Mouse (Mus musculus): ENCODE results near the gene Phf3.

Phf3 gene

DNA sequence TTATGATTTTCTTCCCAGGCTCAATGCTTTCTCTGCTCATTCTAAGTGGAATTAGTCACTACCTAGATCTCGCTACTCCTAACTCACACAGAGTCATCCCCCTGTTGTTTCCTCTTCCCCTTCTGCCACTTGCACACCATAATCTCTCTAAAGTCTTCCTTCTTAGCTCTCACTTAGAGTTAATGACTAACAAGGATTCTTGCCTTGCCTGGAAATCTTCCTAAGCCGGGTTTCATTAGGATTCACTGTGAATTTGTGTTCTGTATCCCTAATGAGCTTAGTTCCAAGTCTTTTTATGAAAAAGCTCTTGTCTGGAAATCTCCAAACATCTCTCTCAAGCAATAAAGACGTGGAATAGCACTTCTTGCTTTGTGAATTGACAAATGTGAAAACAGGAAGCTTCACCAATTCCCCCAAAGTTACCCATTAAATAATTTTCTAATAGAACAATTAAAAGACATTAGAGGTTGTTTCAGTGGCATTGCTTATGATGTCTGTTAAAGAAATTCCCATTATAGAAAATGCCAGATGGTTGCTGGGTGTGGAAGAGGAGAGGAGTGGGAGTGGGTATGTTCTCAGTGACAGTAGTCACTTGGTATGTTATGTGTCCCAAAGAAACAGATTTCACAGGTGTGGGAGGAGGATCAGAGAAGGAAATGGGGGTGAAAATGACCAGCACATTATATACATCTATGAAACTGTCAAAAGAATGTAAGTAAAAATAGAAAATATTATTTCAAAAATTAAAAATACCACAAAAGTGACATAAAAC, 118.1 kb downstream of the Phf3 start:
- no peak for DNase-seq
